Mouse (Mus musculus) liver, adult 2 months (tissue): ENCODE measurements around the gene Ufc1.

Experiments
- CTCF ChIP-seq: fragments of 200-500 bp; IDR thresholded peaks from 2 replicates; pipeline ENCODE4 v1.5.1; 2011; ENCODE audit warnings: low read depth, low read length, control low read depth
- POLR2A ChIP-seq: fragments of 200-500 bp; IDR thresholded peaks from 2 replicates; pipeline ENCODE4 v1.6.1; 2011; ENCODE audit warnings: low read length, control low read depth; ENCODE audit not compliant: insufficient read depth; ENCODE audit errors: extremely low read depth

- TF ChIP-seq CTCF (no peak), POLR2A (no peak)
Observed at GRCm38 (mm10) chr1:171278436-171278835, 16.4 kb downstream of the Ufc1 start.
